Mouse (Mus musculus): ENCODE measurements around the gene Hspa1l. TPM values are rescaled to one million over a fixed set of nuclear protein-coding genes. Genes with fewer than 3 reads are reported as not detected.

Hspa1l gene
- polyA plus RNA-seq, 1 experiment from 2014 or later: 1.8 TPM

DNA sequence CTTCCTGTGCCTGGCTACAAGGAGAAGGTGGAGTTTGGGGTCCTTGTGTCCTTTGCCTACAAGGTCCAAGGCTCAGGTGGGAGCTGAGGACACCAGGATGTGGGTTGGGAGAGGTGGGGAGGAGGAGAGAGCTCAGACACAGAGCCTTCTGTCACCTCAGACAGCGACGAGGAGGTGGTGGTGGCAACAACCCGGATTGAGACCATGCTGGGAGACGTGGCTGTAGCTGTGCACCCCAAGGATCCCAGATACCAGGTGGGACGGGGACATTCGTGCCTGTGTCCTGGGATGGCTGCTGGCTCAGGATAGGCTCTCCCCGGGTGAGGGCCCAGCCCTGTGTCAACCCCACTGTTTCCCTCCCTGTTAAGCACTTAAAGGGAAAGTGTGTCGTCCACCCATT, 38.9 kb downstream of the Hspa1l start:
- peaks cover 48% of the 10 kb centered on the region for H3K36me3 ChIP-seq (ENCODE audit: control insufficient read depth, insufficient read depth, low read length)
- no peaks in the 10 kb centered on the region for H3K4me1 ChIP-seq (ENCODE audit: control insufficient read depth, insufficient read depth, low read length)
- 94% methylated on average over 8 of the region's 8 CpGs for WGBS
- H3K4me2 ChIP-seq (ENCODE audit: low read depth): no peak overlapping the region
- no peak for DNase-seq (ENCODE audit: low spot score)
- H3K4me3 ChIP-seq (ENCODE audit: low read depth, low read length): no peak overlapping the region
- H3K27me3 ChIP-seq (ENCODE audit: control insufficient read depth, insufficient read depth, low read length): no peaks in the 10 kb centered on the region
- no peaks in the 10 kb centered on the region for H3K9me3 ChIP-seq (ENCODE audit: control insufficient read depth, low read length)
- H3K27ac ChIP-seq (ENCODE audit: low read depth, low read length): no peak overlapping the region
- ATAC-seq (ENCODE audit: insufficient read depth, low FRiP score, low TSS enrichment): no peak
- H3K9ac ChIP-seq (ENCODE audit: low read length): no peak overlapping the region

DNA sequence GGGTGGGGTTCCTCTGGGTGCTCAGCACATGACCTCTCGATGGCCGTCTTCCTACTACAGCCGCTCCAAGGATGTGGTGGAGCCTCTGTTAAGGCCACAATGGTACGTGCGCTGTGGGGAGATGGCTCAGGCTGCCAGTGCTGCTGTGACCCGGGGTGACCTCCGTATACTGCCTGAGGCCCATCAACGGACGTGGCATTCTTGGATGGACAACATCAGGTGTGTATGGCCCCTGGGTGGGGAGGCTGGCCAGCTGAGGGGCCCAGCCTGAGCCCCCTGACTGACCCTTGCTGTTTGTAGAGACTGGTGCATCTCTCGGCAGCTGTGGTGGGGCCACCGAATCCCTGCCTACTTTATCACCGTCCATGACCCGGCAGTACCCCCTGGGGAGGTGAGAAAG, 39.9 kb downstream of the Hspa1l start:
- Histone ChIP-seq H3K4me1 (ENCODE audit: control insufficient read depth, insufficient read depth, low read length) (no peaks in the 10 kb centered on the region), H3K9me3 (ENCODE audit: control insufficient read depth, low read length) (no peaks in the 10 kb centered on the region), H3K27ac (ENCODE audit: low read depth, low read length) (no peak overlapping the region), H3K4me2 (ENCODE audit: low read depth) (no peak overlapping the region), H3K9ac (ENCODE audit: low read length) (no peak overlapping the region), H3K4me3 (ENCODE audit: low read depth, low read length) (no peak overlapping the region), H3K36me3 (ENCODE audit: control insufficient read depth, insufficient read depth, low read length) (peaks cover 45% of the 10 kb centered on the region), H3K27me3 (ENCODE audit: control insufficient read depth, insufficient read depth, low read length) (no peaks in the 10 kb centered on the region)
- DNase-seq (ENCODE audit: low spot score) (no peak), ATAC-seq (ENCODE audit: insufficient read depth, low FRiP score, low TSS enrichment) (no peak)
- WGBS: 81% methylated on average over 13 of the region's 13 CpGs

DNA sequence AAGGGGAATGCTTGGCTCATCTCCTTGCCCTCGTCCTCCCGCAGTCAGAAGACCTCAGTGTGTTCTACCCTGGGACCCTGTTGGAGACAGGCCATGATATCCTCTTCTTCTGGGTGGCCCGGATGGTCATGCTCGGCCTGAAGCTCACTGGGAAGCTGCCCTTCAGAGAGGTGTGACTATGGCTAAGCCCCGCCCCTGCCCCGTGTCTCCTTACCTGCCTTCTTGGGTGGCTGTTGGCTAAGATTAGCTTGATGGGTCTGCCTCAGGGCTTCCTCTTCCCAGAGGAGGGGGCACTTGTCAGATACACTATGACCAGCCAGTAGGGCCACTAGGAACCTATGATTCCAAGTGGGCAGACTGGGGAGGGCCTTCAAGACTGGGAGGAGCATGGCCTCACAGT, 40.7 kb downstream of the Hspa1l start:
- H3K9me3 ChIP-seq (ENCODE audit: control insufficient read depth, low read length): no peaks in the 10 kb centered on the region
- H3K27me3 ChIP-seq (ENCODE audit: control insufficient read depth, insufficient read depth, low read length): no peaks in the 10 kb centered on the region
- peaks cover 41% of the 10 kb centered on the region for H3K36me3 ChIP-seq (ENCODE audit: control insufficient read depth, insufficient read depth, low read length)
- H3K4me1 ChIP-seq (ENCODE audit: control insufficient read depth, insufficient read depth, low read length): no peaks in the 10 kb centered on the region
- H3K4me2 ChIP-seq (ENCODE audit: low read depth): no peak overlapping the region
- ATAC-seq (ENCODE audit: insufficient read depth, low FRiP score, low TSS enrichment) (no peak), DNase-seq (ENCODE audit: low spot score) (no peak)
- no peak overlapping the region for H3K4me3 ChIP-seq (ENCODE audit: low read depth, low read length)
- WGBS: 89% methylated on average over 6 of the region's 6 CpGs
- no peak overlapping the region for H3K9ac ChIP-seq (ENCODE audit: low read length)
- no peak overlapping the region for H3K27ac ChIP-seq (ENCODE audit: low read depth, low read length)

DNA sequence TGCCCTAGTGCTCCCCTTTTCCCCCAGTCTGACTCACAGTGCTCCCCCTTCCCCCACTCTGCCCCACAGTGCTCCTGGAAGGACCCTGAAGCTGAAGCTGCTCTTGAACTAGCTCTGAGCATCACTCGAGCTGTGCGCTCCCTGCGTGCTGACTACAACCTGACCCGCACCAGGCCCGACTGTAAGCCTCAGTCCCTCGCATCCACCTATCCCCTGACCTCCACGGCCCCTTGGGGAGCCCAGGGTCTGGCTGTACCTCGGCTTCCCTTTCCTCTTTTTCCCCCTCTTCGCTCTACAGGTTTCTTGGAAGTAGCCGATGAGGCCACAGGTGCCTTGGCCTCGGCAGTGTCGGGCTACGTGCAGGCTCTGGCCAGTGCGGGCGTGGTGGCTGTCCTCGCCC, 42.8 kb downstream of the Hspa1l start:
- Histone ChIP-seq H3K4me2 (ENCODE audit: low read depth) (no peak overlapping the region), H3K27me3 (ENCODE audit: control insufficient read depth, insufficient read depth, low read length) (no peaks in the 10 kb centered on the region), H3K9me3 (ENCODE audit: control insufficient read depth, low read length) (no peaks in the 10 kb centered on the region), H3K4me3 (ENCODE audit: low read depth, low read length) (no peak overlapping the region), H3K27ac (ENCODE audit: low read depth, low read length) (no peak overlapping the region), H3K36me3 (ENCODE audit: control insufficient read depth, insufficient read depth, low read length) (peaks cover 38% of the 10 kb centered on the region), H3K4me1 (ENCODE audit: control insufficient read depth, insufficient read depth, low read length) (no peaks in the 10 kb centered on the region), H3K9ac (ENCODE audit: low read length) (no peak overlapping the region)
- 92% methylated on average over 16 of the region's 16 CpGs for WGBS
- DNase-seq (ENCODE audit: low spot score): no peak
- ATAC-seq (ENCODE audit: insufficient read depth, low FRiP score, low TSS enrichment): no peak

DNA sequence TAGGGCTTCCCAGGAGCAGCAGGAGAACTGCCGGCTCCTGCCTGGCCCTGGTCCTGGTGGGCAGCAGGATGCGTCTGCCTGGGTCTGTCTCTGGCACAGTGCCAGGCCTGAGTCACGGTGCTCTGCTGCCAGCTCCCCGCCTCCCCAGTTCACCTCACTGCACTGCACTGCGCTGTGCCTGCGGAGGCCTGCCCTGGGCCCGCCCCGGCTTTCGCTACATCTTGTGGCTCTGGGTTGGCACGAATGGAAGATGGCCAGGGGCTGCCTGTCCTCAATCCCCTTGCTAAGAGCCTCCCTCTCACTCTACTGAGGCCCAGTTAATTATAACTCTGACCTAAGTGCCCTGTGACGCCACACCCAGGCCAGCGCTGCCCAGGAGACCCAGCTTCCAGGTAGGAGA, 43.9 kb downstream of the Hspa1l start, which contains the start of gene Vwa7:
Gene Vwa7 (plus strand): TSS at position 204 of the 400 bp plus-strand sequence.
- WGBS: 84% methylated on average over 12 of the region's 12 CpGs
- ATAC-seq (ENCODE audit: insufficient read depth, low FRiP score, low TSS enrichment): no peak

DNA sequence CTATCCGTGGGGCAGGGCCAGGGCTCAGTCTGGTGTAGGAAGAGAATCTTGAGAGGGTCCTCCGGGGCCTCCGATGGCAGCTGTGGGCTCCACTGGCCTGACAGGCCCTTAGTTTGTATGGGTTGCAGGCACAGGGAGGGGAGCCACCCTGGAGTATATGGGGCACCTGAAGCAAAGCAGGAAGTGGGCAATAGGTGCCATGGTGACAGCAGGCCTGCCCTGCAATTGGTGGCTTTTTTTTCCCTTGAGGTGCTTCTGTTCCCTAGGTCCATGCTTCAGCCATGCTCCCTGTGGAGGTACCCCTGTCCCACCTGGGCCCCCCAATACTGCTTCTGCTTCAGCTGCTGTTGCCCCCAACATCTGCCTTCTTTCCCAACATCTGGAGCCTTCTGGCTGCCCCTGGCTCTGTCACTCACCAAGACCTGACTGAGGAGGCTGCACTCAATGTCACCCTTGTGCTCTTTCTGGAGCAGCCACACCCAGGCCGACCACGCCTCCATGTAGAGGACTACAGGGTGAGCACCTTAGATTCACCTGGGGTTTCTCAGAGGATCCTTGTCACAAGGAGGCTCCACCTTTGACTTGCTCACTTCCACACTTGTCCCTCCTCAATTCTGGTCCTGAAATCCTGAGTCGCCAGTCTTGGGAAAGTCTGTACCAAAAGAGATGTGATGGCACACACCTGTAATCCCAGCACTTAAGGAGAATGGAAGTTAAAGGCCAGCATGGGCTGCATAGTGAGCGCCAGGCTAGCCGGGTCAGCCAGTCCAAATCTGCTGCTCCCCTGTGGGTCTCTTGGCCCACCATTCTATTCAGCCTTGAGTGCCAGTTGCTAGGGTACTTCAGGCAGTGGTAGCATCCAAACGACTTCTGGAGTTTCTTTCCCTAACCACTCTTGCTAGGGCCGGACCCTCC, 44.5 kb downstream of the Hspa1l start:
- 81% methylated on average over 10 of the region's 10 CpGs for whole genome bisulfite sequencing
- no peak overlapping the region for H3K4me2 ChIP-seq (ENCODE audit: low read depth)
- H3K4me1 ChIP-seq (ENCODE audit: control insufficient read depth, insufficient read depth, low read length): no peaks in the 10 kb centered on the region
- H3K36me3 ChIP-seq (ENCODE audit: control insufficient read depth, insufficient read depth, low read length): peaks cover 25% of the 10 kb centered on the region
- no peak for DNase-seq (ENCODE audit: low spot score)
- no peaks in the 10 kb centered on the region for H3K9me3 ChIP-seq (ENCODE audit: control insufficient read depth, low read length)
- ATAC-seq (ENCODE audit: insufficient read depth, low FRiP score, low TSS enrichment): no peak
- H3K27me3 ChIP-seq (ENCODE audit: control insufficient read depth, insufficient read depth, low read length): no peaks in the 10 kb centered on the region
- no peak overlapping the region for H3K9ac ChIP-seq (ENCODE audit: low read length)
- H3K4me3 ChIP-seq (ENCODE audit: low read depth, low read length): no peak overlapping the region
- no peak overlapping the region for H3K27ac ChIP-seq (ENCODE audit: low read depth, low read length)

More for the DNA sequence above, 43.9 kb downstream of the Hspa1l start, which contains the start of gene Vwa7:
- no peak within 1 kb of the TSS for H3K4me2 ChIP-seq (ENCODE audit: low read depth)
- no peak within 1 kb of the TSS for H3K4me3 ChIP-seq (ENCODE audit: low read depth, low read length)
- no peak within 1 kb of the TSS for H3K9ac ChIP-seq (ENCODE audit: low read length)
- H3K27me3 ChIP-seq (ENCODE audit: control insufficient read depth, insufficient read depth, low read length): no peaks in the 10 kb centered on the region
- H3K27ac ChIP-seq (ENCODE audit: low read depth, low read length): no peak within 1 kb of the TSS
- peaks cover 31% of the 10 kb centered on the region for H3K36me3 ChIP-seq (ENCODE audit: control insufficient read depth, insufficient read depth, low read length)
- H3K9me3 ChIP-seq (ENCODE audit: control insufficient read depth, low read length): no peaks in the 10 kb centered on the region
- H3K4me1 ChIP-seq (ENCODE audit: control insufficient read depth, insufficient read depth, low read length): no peaks in the 10 kb centered on the region
- no peak for DNase-seq (ENCODE audit: low spot score)

DNA sequence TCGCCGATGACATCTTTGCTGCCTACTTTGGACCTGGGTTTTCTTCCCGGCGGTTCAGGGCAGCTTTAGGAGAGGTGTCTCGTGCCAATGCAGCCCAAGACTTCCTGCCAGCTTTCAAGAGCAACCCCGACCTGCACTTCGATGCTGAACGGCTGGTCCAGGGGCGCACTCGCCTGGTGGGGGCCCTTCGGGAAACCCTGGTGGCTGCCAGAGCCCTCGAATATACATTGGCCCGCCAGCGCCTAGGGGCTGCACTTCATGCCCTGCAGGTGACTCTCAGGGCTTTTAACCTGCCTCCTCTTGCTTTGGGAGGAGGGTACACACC, 45.2 kb downstream of the Hspa1l start:
- Histone ChIP-seq H3K4me1 (ENCODE audit: control insufficient read depth, insufficient read depth, low read length) (no peaks in the 10 kb centered on the region), H3K4me2 (ENCODE audit: low read depth) (no peak overlapping the region), H3K27me3 (ENCODE audit: control insufficient read depth, insufficient read depth, low read length) (no peaks in the 10 kb centered on the region), H3K27ac (ENCODE audit: low read depth, low read length) (no peak overlapping the region), H3K9me3 (ENCODE audit: control insufficient read depth, low read length) (no peaks in the 10 kb centered on the region), H3K9ac (ENCODE audit: low read length) (no peak overlapping the region), H3K4me3 (ENCODE audit: low read depth, low read length) (no peak overlapping the region), H3K36me3 (ENCODE audit: control insufficient read depth, insufficient read depth, low read length) (peaks cover 23% of the 10 kb centered on the region)
- DNase-seq (ENCODE audit: low spot score): no peak
- 77% methylated on average over 14 of the region's 14 CpGs for WGBS
- no peak for ATAC-seq (ENCODE audit: insufficient read depth, low FRiP score, low TSS enrichment)

DNA sequence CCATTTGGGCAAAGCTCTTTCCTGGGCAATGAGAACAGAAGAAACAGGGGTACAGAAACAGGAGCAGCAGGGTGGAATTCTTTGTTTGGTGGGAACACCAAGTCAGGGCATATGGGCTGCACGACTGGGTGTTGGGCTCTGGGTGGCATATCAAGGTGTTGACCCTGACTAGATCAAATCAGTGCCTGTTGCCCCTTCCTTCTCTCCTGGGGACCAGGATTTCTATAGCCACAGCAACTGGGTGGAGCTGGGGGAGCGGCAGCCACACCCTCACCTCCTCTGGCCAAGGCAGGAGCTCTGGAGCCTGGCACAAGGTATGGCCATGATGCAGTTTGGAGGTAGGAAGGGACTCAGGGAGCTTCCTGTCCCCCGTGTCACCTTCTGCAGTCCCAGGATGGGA, 45.7 kb downstream of the Hspa1l start:
- 80% methylated on average over 3 of the region's 3 CpGs for WGBS
- Histone ChIP-seq H3K9ac (ENCODE audit: low read length) (no peak overlapping the region), H3K27me3 (ENCODE audit: control insufficient read depth, insufficient read depth, low read length) (no peaks in the 10 kb centered on the region), H3K4me2 (ENCODE audit: low read depth) (no peak overlapping the region), H3K4me1 (ENCODE audit: control insufficient read depth, insufficient read depth, low read length) (no peaks in the 10 kb centered on the region), H3K9me3 (ENCODE audit: control insufficient read depth, low read length) (no peaks in the 10 kb centered on the region), H3K36me3 (ENCODE audit: control insufficient read depth, insufficient read depth, low read length) (peaks cover 21% of the 10 kb centered on the region), H3K27ac (ENCODE audit: low read depth, low read length) (no peak overlapping the region), H3K4me3 (ENCODE audit: low read depth, low read length) (no peak overlapping the region)
- ATAC-seq (ENCODE audit: insufficient read depth, low FRiP score, low TSS enrichment): no peak
- no peak for DNase-seq (ENCODE audit: low spot score)

DNA sequence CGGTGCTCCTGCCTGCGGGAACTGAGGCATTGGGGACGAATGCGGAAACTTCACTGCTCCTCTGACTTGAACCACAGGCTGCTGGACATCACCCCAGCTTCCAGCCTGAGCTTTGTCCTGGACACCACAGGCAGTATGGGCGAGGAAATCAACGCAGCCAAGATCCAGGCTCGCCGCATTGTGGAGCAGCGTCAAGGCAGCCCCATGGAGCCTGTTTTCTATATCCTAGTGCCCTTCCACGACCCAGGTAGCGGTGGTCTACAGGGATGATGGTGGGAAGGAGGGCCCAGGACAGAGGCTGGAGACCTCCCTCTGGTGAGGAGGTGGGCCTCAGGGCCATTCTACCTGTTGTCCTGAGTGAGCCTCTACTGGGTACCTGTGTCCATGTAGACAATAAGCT, 47.4 kb downstream of the Hspa1l start:
- no peak overlapping the region for H3K4me2 ChIP-seq (ENCODE audit: low read depth)
- ATAC-seq (ENCODE audit: insufficient read depth, low FRiP score, low TSS enrichment): no peak
- no peak overlapping the region for H3K27ac ChIP-seq (ENCODE audit: low read depth, low read length)
- no peaks in the 10 kb centered on the region for H3K4me1 ChIP-seq (ENCODE audit: control insufficient read depth, insufficient read depth, low read length)
- H3K27me3 ChIP-seq (ENCODE audit: control insufficient read depth, insufficient read depth, low read length): no peaks in the 10 kb centered on the region
- no peak for DNase-seq (ENCODE audit: low spot score)
- no peak overlapping the region for H3K4me3 ChIP-seq (ENCODE audit: low read depth, low read length)
- no peak overlapping the region for H3K9ac ChIP-seq (ENCODE audit: low read length)
- WGBS: 78% methylated on average over 11 of the region's 11 CpGs
- no peaks in the 10 kb centered on the region for H3K9me3 ChIP-seq (ENCODE audit: control insufficient read depth, low read length)
- peaks cover 9% of the 10 kb centered on the region for H3K36me3 ChIP-seq (ENCODE audit: control insufficient read depth, insufficient read depth, low read length)

All from neural tube, embryonic 11.5 days (tissue).